Mouse (Mus musculus) midbrain, embryonic 12.5 days (tissue): ENCODE results near the gene E030018B13Rik. TPM values are rescaled to one million over a fixed set of nuclear protein-coding genes. Genes with fewer than 3 reads are reported as not detected.

Experiments used
- ATAC-seq: fragments of 200-750 bp; cut with Nextera tagmentation; 2 replicates; pipeline ENCODE4 v1.8.0; 2017; ENCODE audit warnings: low read depth, moderate TSS enrichment, moderate library complexity; ENCODE audit not compliant: low FRiP score
- H3K27ac ChIP-seq: fragments of 300-500 bp; sonication (generic); replicated peaks from 2 replicates; pipeline ENCODE4 v1.5.1; 2016; ENCODE audit warnings: mild to moderate bottlenecking
- H3K27me3 ChIP-seq: fragments of 300-500 bp; sonication (generic); 2 replicates; pipeline ENCODE4 v1.6.1; 2016; ENCODE audit warnings: mild to moderate bottlenecking
- H3K36me3 ChIP-seq: fragments of 300-500 bp; sonication (generic); 2 replicates; pipeline ENCODE4 v1.6.1; 2016
- H3K4me1 ChIP-seq: fragments of 300-500 bp; sonication (generic); 2 replicates; pipeline ENCODE4 v1.6.1; 2016
- H3K4me2 ChIP-seq: fragments of 300-500 bp; sonication (generic); replicated peaks from 2 replicates; pipeline ENCODE4 v1.6.1; 2016; ENCODE audit warnings: mild to moderate bottlenecking, moderate library complexity
- H3K4me3 ChIP-seq: fragments of 300-500 bp; sonication (generic); 2 replicates; pipeline ENCODE4 v1.5.1; 2016; ENCODE audit warnings: mild to moderate bottlenecking
- H3K9ac ChIP-seq: fragments of 300-500 bp; sonication (generic); replicated peaks from 2 replicates; pipeline ENCODE4 v1.6.1; 2016; ENCODE audit warnings: mild to moderate bottlenecking, moderate library complexity
- H3K9me3 ChIP-seq: fragments of 300-500 bp; sonication (generic); 2 replicates; pipeline ENCODE4 v1.6.1; 2016; ENCODE audit warnings: mild to moderate bottlenecking
- WGBS: fragments of 180-500 bp; shearing (Covaris S2); methylation state at CpG from one replicate; pipeline ENCODE4 v1.1.7; 2016; 5-methylcytosine and 5-hydroxymethylcytosine counted together
- polyA plus RNA-seq: library from polyadenylated mRNA; unstranded; fragments of >200 nt; fragmentation: Nextera tagmentation; extraction: Ambion mirVana; gene quantifications from 2 replicates; pipeline ENCODE4 v1.2.1, GENCODE M21; 2016

The E030018B13Rik gene
- polyA plus RNA-seq, 1 experiment from 2014 or later, result not detected

DNA sequence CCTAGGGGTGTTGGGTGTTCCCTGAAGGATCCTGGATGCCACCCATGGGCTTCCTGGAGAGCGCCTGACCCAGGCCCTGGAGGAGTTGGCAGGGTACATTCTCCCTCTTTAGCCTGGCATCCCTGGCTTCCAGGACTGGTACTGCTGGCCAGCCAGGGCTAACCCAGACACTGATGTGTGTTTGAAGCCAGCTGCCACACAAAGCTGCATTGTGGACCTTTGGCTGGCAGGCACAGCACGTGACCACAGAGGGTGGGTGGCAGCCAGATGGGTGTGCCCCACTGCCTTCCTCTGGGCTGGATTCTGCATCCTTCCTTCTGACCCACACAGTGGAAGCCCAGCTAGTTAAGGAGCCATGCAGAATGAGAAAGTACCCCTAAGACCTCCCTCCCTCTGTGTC lies 48.5 kb downstream of the E030018B13Rik start:
- Histone ChIP-seq H3K9ac (no peak overlapping the region), H3K4me2 (no peak overlapping the region), H3K4me1 (peaks cover 14% of the 10 kb centered on the region; the same call in 1 of the 2 replicates), H3K27me3 (no peaks in the 10 kb centered on the region), H3K9me3 (no peaks in the 10 kb centered on the region), H3K4me3 (no peak overlapping the region), H3K36me3 (no peaks in the 10 kb centered on the region), H3K27ac (0 out of 2 replicates have a peak overlapping the region, but pooled peaks have one; percentile 39)
- peak; percentile 39 for ATAC-seq
- 88% methylated on average over 2 of the region's 2 CpGs for WGBS

DNA sequence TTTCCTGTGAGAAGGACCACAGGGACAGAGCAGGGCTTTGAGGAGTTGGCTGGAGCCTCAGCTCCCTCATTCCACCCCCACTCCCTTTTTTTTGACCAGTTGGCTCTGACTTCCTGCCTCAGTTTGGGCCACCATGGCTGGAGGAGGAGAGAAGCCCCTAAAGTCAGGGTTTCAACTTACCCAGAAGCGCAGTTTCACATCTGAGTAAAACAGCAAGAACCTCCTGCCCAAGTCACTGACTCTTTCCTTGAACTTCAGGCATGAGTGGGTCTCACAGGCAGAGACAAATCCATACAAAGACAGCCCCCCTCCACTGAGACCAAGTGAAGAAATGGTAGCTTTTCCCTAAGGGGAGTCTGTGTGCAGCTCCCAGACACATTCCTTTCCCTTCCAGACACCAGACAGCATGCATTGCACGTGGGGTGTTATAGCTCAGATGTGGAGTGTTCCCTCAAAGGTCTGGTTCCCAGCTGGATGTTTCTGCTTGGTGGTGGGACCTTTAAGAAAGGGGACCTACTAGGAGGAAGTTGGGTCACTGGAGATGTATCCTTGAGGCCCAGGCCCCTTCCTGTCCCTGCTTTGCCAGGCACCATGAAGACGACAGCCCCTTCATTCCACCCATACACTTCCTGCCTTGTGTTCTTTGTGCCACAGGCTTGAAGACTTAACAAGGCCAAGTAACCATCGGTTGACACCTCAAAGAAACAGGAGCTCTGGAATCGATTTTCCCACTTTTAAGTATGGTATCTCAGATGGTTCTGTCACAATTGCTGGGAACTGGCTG lies 49.2 kb downstream of the E030018B13Rik start:
- no peak overlapping the region for H3K4me2 ChIP-seq
- H3K9ac ChIP-seq, result no peak overlapping the region
- WGBS, result 81% methylated on average over 5 of the region's 5 CpGs
- peaks cover 17% of the 10 kb centered on the region for H3K4me1 ChIP-seq
- no peaks in the 10 kb centered on the region for H3K36me3 ChIP-seq
- H3K27ac ChIP-seq, result no peak overlapping the region
- ATAC-seq, result 0 out of 2 replicates have a peak, but pooled peaks have one; percentile 13
- H3K9me3 ChIP-seq, result no peaks in the 10 kb centered on the region
- no peaks in the 10 kb centered on the region for H3K27me3 ChIP-seq
- H3K4me3 ChIP-seq, result no peak overlapping the region

GRCm38 (mm10) chr7:63969941-63970340 lies 53.3 kb downstream of the E030018B13Rik start:
- 61% methylated on average over 3 of the region's 3 CpGs for WGBS
- ATAC-seq, result no peak
- H3K27ac ChIP-seq, result no peak overlapping the region

More at GRCm38 (mm10) chr7:63969941-63970340, 53.3 kb downstream of the E030018B13Rik start:
- no peaks in the 10 kb centered on the region for H3K9me3 ChIP-seq
- H3K36me3 ChIP-seq, result no peaks in the 10 kb centered on the region
- H3K4me1 ChIP-seq, result peaks cover 15% of the 10 kb centered on the region
- no peak overlapping the region for H3K4me3 ChIP-seq
- H3K27me3 ChIP-seq, result no peaks in the 10 kb centered on the region
- H3K4me2 ChIP-seq, result no peak overlapping the region
- H3K9ac ChIP-seq, result no peak overlapping the region

Other genes starting within 250 kb of the E030018B13Rik start
- gene Klf13, start 22.1 kb downstream of the E030018B13Rik start, polyA plus RNA-seq, result 30.7 and 31.8 TPM in 2 replicates
- gene Trpm1, start 237.0 kb downstream of the E030018B13Rik start, polyA plus RNA-seq, result 0.52 and 0.72 TPM in 2 replicates